Mouse (Mus musculus) stomach, embryonic 16.5 days (tissue): ENCODE measurements around the gene Spg20. TPM values are rescaled to one million over a fixed set of nuclear protein-coding genes. Genes with fewer than 3 reads are reported as not detected.

Experiments
- ATAC-seq: fragments of 200-750 bp; cut with Nextera tagmentation; 2 replicates; pipeline ENCODE4 v1.8.0; 2017; ENCODE audit warnings: moderate number of reproducible peaks, moderate TSS enrichment; ENCODE audit not compliant: insufficient read depth, low FRiP score
- H3K27ac ChIP-seq: fragments of 300-500 bp; sonication (generic); 2 replicates; pipeline ENCODE4 v1.5.1; 2014; ENCODE audit warnings: low read length
- H3K27me3 ChIP-seq: fragments of 300-500 bp; sonication (generic); 2 replicates; pipeline ENCODE4 v1.6.1; 2014; ENCODE audit warnings: low read length, control low read depth, mixed read lengths; ENCODE audit not compliant: control insufficient read depth, insufficient read depth
- H3K36me3 ChIP-seq: fragments of 300-500 bp; sonication (generic); 2 replicates; pipeline ENCODE4 v1.6.1; 2014; ENCODE audit warnings: low read length; ENCODE audit not compliant: control insufficient read depth, insufficient read depth
- H3K4me1 ChIP-seq: fragments of 300-500 bp; sonication (generic); 2 replicates; pipeline ENCODE4 v1.6.1; 2014; ENCODE audit warnings: low read length, control low read depth, mixed read lengths; ENCODE audit not compliant: control insufficient read depth, insufficient read depth
- H3K4me2 ChIP-seq: fragments of 300-500 bp; sonication (generic); 2 replicates; pipeline ENCODE4 v1.6.1; 2014; ENCODE audit warnings: low read depth, low read length, mixed read lengths
- H3K4me3 ChIP-seq: fragments of 300-500 bp; sonication (generic); replicated peaks from 2 replicates; pipeline ENCODE4 v1.5.1; 2014; ENCODE audit warnings: mild to moderate bottlenecking, low read length
- H3K9ac ChIP-seq: fragments of 300-500 bp; sonication (generic); 2 replicates; pipeline ENCODE4 v1.6.1; 2014; ENCODE audit warnings: low read length
- H3K9me3 ChIP-seq: fragments of 300-500 bp; sonication (generic); replicated peaks from 2 replicates; pipeline ENCODE4 v1.6.1; 2016; ENCODE audit warnings: low read length, control low read depth; ENCODE audit not compliant: control insufficient read depth
- WGBS: fragments of 180-500 bp; shearing (Covaris S2); extraction: QIAGEN DNeasy Blood & Tissue Kit; methylation state at CpG from one replicate; pipeline ENCODE4 v1.1.7; 2014; 5-methylcytosine and 5-hydroxymethylcytosine counted together
- polyA plus RNA-seq: library from polyadenylated mRNA; unstranded; fragments of >200 nt; fragmentation: Nextera tagmentation; extraction: Ambion mirVana; gene quantifications from 2 replicates; pipeline ENCODE4 v1.2.1, GENCODE M21; 2015

Gene Spg20
- polyA plus RNA-seq, 1 experiment from 2014 or later, result 40.1 TPM

GRCm38 (mm10) chr3:55106051-55106450 is 5.9 kb upstream of the Spg20 start:
- ATAC-seq, result no peak
- WGBS, result 79% methylated on average over 17 of the region's 17 CpGs
- H3K4me2 ChIP-seq, result no peak overlapping the region
- no peaks in the 10 kb centered on the region for H3K27me3 ChIP-seq
- no peaks in the 10 kb centered on the region for H3K36me3 ChIP-seq
- H3K4me3 ChIP-seq, result no peak overlapping the region
- H3K9ac ChIP-seq, result no peak overlapping the region
- H3K27ac ChIP-seq, result no peak overlapping the region
- no peaks in the 10 kb centered on the region for H3K4me1 ChIP-seq
- no peaks in the 10 kb centered on the region for H3K9me3 ChIP-seq

DNA sequence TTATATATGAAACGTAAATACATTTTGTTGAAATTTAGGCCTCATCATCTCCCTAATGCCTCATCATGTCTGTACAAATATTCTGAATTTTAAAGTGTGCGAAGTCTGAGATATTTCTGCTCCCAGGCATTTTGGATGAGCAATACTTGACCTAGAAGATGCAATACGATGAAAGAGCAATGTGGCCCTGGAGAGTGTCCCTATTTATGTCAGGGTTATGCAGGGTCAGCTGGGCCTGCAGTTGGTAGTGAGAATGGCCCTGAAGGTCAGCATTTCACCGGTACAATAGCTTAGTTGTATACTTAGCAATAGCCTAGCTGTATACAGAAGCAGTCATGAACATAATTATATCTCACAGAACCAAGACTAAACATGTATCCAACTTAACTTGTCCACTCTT is 2.8 kb upstream of the Spg20 start:
- Histone ChIP-seq H3K27ac (no peak overlapping the region), H3K36me3 (no peaks in the 10 kb centered on the region), H3K27me3 (no peaks in the 10 kb centered on the region), H3K4me2 (no peak overlapping the region), H3K4me1 (peaks cover 11% of the 10 kb centered on the region), H3K9ac (no peak overlapping the region), H3K4me3 (no peak overlapping the region), H3K9me3 (no peaks in the 10 kb centered on the region)
- no peak for ATAC-seq
- WGBS, result 65% methylated on average over 4 of the region's 4 CpGs

- H3K4me2 ChIP-seq, result peak overlapping the region; percentile 84
- H3K4me1 ChIP-seq, result peaks cover 17% of the 10 kb centered on the region
- H3K9me3 ChIP-seq, result no peaks in the 10 kb centered on the region
- H3K27me3 ChIP-seq, result no peaks in the 10 kb centered on the region
- peak overlapping the region; percentile 69 for H3K4me3 ChIP-seq
- H3K36me3 ChIP-seq, result peaks cover 12% of the 10 kb centered on the region
- 27% methylated on average over 16 of the region's 16 CpGs for WGBS
- no peak; the same call in 1 of the 2 replicates for ATAC-seq
- H3K9ac ChIP-seq, result peak overlapping the region; percentile 88
- H3K27ac ChIP-seq, result peak overlapping the region; percentile 83
Measured at GRCm38 (mm10) chr3:55112710-55113415, 955 bp downstream of the Spg20 start.

GRCm38 (mm10) chr3:55114313-55115065 is 2.6 kb downstream of the Spg20 start:
- Histone ChIP-seq H3K27me3 (no peaks in the 10 kb centered on the region), H3K9me3 (no peaks in the 10 kb centered on the region), H3K4me1 (peaks cover 20% of the 10 kb centered on the region), H3K27ac (no peak overlapping the region), H3K9ac (no peak overlapping the region; the same call in 1 of the 2 replicates), H3K4me3 (no peak overlapping the region), H3K4me2 (no peak overlapping the region), H3K36me3 (peaks cover 19% of the 10 kb centered on the region)
- ATAC-seq, result no peak
- WGBS, result 54% methylated on average over 7 of the region's 7 CpGs

DNA sequence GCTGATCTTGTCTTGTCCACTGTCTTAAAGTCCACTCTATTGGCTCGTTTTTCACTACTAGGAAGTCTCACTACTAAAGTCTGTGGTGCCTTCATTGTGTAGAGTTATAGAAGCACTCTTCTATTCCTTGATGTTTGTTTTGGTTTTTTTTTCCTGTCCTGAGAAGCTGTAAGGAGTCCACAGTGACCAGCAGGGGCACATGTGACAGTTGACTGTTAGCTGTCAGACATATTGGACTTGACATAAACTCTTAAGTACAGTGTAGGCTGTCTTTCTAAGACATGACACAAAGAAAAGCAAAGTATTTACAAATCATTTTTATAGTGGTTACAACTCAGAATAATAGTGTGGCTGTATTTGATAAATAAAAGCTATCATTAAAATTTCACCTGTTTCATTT is 3.2 kb downstream of the Spg20 start:
- ATAC-seq, result no peak
- WGBS, result 52% methylated on average over 1 of the region's 1 CpGs
- H3K4me2 ChIP-seq, result no peak overlapping the region
- H3K9me3 ChIP-seq, result no peaks in the 10 kb centered on the region
- no peak overlapping the region for H3K9ac ChIP-seq
- peaks cover 20% of the 10 kb centered on the region for H3K36me3 ChIP-seq
- H3K27ac ChIP-seq, result no peak overlapping the region
- no peaks in the 10 kb centered on the region for H3K27me3 ChIP-seq
- peaks cover 21% of the 10 kb centered on the region for H3K4me1 ChIP-seq
- H3K4me3 ChIP-seq, result no peak overlapping the region

DNA sequence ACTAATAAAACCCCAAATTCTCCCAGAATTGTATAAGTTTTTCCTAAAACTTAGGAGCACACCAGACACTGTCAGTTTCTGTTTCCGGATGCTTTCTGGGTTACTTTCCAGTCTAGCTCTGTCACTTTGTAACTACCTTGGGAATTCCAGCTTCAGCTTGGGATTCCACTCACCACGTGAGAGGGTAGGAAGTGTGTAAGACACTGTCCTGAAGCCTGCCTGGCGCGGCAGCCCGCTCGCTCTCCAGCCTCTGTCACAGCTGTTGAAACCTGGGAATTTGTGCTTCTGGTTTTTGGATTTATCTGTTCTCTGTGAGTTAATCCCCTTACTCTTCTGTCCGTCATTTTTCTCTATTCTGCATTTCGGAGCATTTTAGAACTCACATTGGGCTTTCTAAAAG is 4.1 kb downstream of the Spg20 start:
- no peak for ATAC-seq
- no peak overlapping the region for H3K27ac ChIP-seq
- H3K27me3 ChIP-seq, result no peaks in the 10 kb centered on the region
- peaks cover 24% of the 10 kb centered on the region for H3K36me3 ChIP-seq
- peaks cover 21% of the 10 kb centered on the region for H3K4me1 ChIP-seq
- no peaks in the 10 kb centered on the region for H3K9me3 ChIP-seq
- 87% methylated on average over 8 of the region's 8 CpGs for WGBS
- no peak overlapping the region for H3K4me3 ChIP-seq
- H3K9ac ChIP-seq, result no peak overlapping the region
- H3K4me2 ChIP-seq, result no peak overlapping the region

DNA sequence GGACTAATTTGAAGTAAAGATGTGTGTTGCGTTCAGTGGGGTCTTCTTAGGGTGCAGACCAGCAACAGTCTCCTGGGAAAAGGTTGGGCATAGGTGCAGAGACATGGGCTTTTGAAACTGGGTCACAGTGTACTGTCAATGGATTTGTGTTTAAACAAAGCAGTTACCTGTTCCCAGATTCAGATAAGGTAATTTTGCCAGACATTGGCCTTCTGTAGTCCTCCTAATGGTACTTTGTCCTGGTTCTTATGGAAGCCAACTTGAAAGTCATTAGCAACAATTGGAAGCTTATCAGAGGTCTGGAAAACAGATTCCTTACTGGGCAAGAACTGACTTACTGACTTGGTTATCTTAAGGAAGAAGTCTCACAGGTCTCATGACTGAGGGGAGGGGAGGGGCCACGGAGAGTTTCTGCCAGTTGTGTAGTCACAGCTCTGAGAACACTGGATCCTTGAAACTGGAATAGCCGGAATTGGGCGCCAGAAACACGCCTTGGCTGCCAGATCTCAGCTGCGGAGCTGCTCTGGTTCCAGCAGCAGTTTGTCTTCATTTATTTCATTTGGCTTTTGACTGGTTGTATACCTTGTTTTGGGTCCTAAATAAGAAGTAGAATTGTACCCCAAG is 7.5 kb downstream of the Spg20 start:
- no peak for ATAC-seq
- peaks cover 39% of the 10 kb centered on the region for H3K36me3 ChIP-seq
- 77% methylated on average over 6 of the region's 6 CpGs for WGBS
- H3K4me3 ChIP-seq, result no peak overlapping the region
- no peaks in the 10 kb centered on the region for H3K27me3 ChIP-seq
- H3K4me1 ChIP-seq, result peaks cover 10% of the 10 kb centered on the region; the same call in 1 of the 2 replicates
- no peaks in the 10 kb centered on the region for H3K9me3 ChIP-seq
- no peak overlapping the region for H3K4me2 ChIP-seq
- H3K9ac ChIP-seq, result no peak overlapping the region
- H3K27ac ChIP-seq, result peak overlapping the region; percentile 44; the same call in 1 of the 2 replicates

GRCm38 (mm10) chr3:55122336-55122870 is 10.5 kb downstream of the Spg20 start:
- H3K4me3 ChIP-seq, result no peak overlapping the region
- WGBS, result 81% methylated on average over 3 of the region's 3 CpGs
- no peak overlapping the region for H3K27ac ChIP-seq
- H3K9me3 ChIP-seq, result no peaks in the 10 kb centered on the region
- H3K4me1 ChIP-seq, result peaks cover 5% of the 10 kb centered on the region; the same call in 1 of the 2 replicates
- peaks cover 47% of the 10 kb centered on the region for H3K36me3 ChIP-seq
- H3K27me3 ChIP-seq, result no peaks in the 10 kb centered on the region
- H3K9ac ChIP-seq, result no peak overlapping the region
- no peak overlapping the region for H3K4me2 ChIP-seq
- ATAC-seq, result no peak

GRCm38 (mm10) chr3:55123064-55123463 is 11.2 kb downstream of the Spg20 start:
- WGBS, result 80% methylated on average over 4 of the region's 4 CpGs
- H3K4me1 ChIP-seq, result peaks cover 5% of the 10 kb centered on the region; the same call in 1 of the 2 replicates

More at GRCm38 (mm10) chr3:55123064-55123463, 11.2 kb downstream of the Spg20 start:
- no peak for ATAC-seq
- Histone ChIP-seq H3K4me3 (no peak overlapping the region), H3K9me3 (no peaks in the 10 kb centered on the region), H3K4me2 (no peak overlapping the region), H3K27me3 (no peaks in the 10 kb centered on the region), H3K27ac (no peak overlapping the region), H3K9ac (no peak overlapping the region), H3K36me3 (peaks cover 41% of the 10 kb centered on the region; the same call in 1 of the 2 replicates)
